In genomic region chr9:58928103-58928502, GRCm38 (mm10) we compare ENCODE assay signal across 9 mouse cellular contexts.
A peak's percentile ranks its signal among the peaks of the same experiment; 100 is the strongest.
DNase-seq lines count a peak whose midpoint lies in the region; ATAC-seq and TF ChIP-seq lines count a peak whose summit lies in the region.
"Had no signal": no experiment of that assay in that cellular context is flagged by ENCODE, and none has a peak within 500 bp of the region (broad histone marks: within the 10 kb centered on the region; RNA-seq: fewer than 3 reads in every experiment).

No protein-coding gene starts in this region.

- H3K4me2 ChIP-seq in kidney, postnatal 0 days (ENCODE audit: low read length): no peak overlapping the region
- no peak overlapping the region for H3K4me2 ChIP-seq in kidney, embryonic 15.5 days
- H3K4me2 ChIP-seq in CH12.LX (ENCODE audit: insufficient read depth, low read depth, poor library complexity, severe bottlenecking): no peak overlapping the region
- H3K4me2 ChIP-seq: embryonic facial prominence, embryonic 12.5 days; limb, embryonic 13.5 days had no signal

- H3K79me2 ChIP-seq in CH12.LX (replicated peaks; ENCODE audit: control insufficient read depth, extremely low read depth, insufficient read depth, poor library complexity, severe bottlenecking): no peaks in the 10 kb centered on the region

- no peak overlapping the region for H3K27ac ChIP-seq in kidney, postnatal 0 days
- H3K27ac ChIP-seq in kidney, embryonic 15.5 days: no peak overlapping the region
- H3K27ac ChIP-seq in CH12.LX (ENCODE audit: insufficient read depth, low read depth): no peak overlapping the region
- H3K27ac ChIP-seq: embryonic facial prominence, embryonic 12.5 days; limb, embryonic 13.5 days had no signal

- peak; percentile 70 for DNase-seq in kidney, postnatal 0 days (ENCODE audit: low spot score)
- peak; percentile 60 for DNase-seq in CH12.LX (ENCODE audit: extremely low read depth)
- peak; percentile 49 for DNase-seq in adrenal gland, postnatal 14 days
- DNase-seq in forelimb bud, embryonic 11.5 days (ENCODE audit: low read depth, low spot score): peak; percentile 44
- peak; percentile 58 for DNase-seq in lung, postnatal 14 days
- DNase-seq in yolk sac, embryonic 10.5 days (ENCODE audit: low spot score): peak; percentile 12

- peak; percentile 71 for TF ChIP-seq RAD21 in CH12.LX (IDR thresholded peaks at IDR 0.05; ENCODE audit: low read depth, low read length)

- no peaks in the 10 kb centered on the region for H3K27me3 ChIP-seq in kidney, postnatal 0 days (ENCODE audit: insufficient read depth, low read length)
- H3K27me3 ChIP-seq in kidney, embryonic 15.5 days: no peaks in the 10 kb centered on the region
- H3K27me3 ChIP-seq in CH12.LX (replicated peaks): no peaks in the 10 kb centered on the region
- H3K27me3 ChIP-seq: embryonic facial prominence, embryonic 12.5 days; limb, embryonic 13.5 days had no signal

- H3K4me1 ChIP-seq in kidney, postnatal 0 days (replicated peaks; ENCODE audit: insufficient read depth, low read length): no peaks in the 10 kb centered on the region
- H3K4me1 ChIP-seq in kidney, embryonic 15.5 days: no peaks in the 10 kb centered on the region
- peaks cover 5% of the 10 kb centered on the region in 2 experiments; a peak in 3 of 4 replicates for H3K4me1 ChIP-seq in CH12.LX (ENCODE audit: control insufficient read depth in 1 of 2, insufficient read depth in 2 of 2)
- H3K4me1 ChIP-seq: limb, embryonic 13.5 days had no signal

- dilution Hi-C loops in CH12.LX (cut with MboI; ENCODE audit: extremely low pct_ligation_motif_present, extremely low pct_unique_long_range_greater_than_20kb, low sequenced_read_pairs): no loop called here

- no peak overlapping the region for H3K9ac ChIP-seq in kidney, postnatal 0 days (ENCODE audit: low read depth, low read length)
- no peak overlapping the region for H3K9ac ChIP-seq in kidney, embryonic 15.5 days
- no peak overlapping the region for H3K9ac ChIP-seq in CH12.LX (ENCODE audit: insufficient read depth, low read depth)
- H3K9ac ChIP-seq: embryonic facial prominence, embryonic 12.5 days; limb, embryonic 13.5 days had no signal

- TF ChIP-seq CTCF in kidney, postnatal 0 days (IDR thresholded peaks at IDR 0.05; ENCODE audit: low read depth): peak; percentile 88
- TF ChIP-seq CTCF in CH12.LX (conservative IDR thresholded peaks at IDR 0.05 in 1 of 2, IDR thresholded peaks at IDR 0.05 in 1 of 2; ENCODE audit: low read depth in 2 of 2, low read length in 2 of 2): peak; percentile 46 to 81

- WGBS in kidney, postnatal 0 days: 28% methylated on average over 1 of the region's 1 CpGs
- WGBS in kidney, embryonic 15.5 days: 32% methylated on average over 1 of the region's 1 CpGs

- H3K9me3 ChIP-seq in kidney, postnatal 0 days (replicated peaks; ENCODE audit: low read length): no peaks in the 10 kb centered on the region
- H3K9me3 ChIP-seq in kidney, embryonic 15.5 days (replicated peaks): no peaks in the 10 kb centered on the region
- H3K9me3 ChIP-seq in CH12.LX (replicated peaks; ENCODE audit: low read length): no peaks in the 10 kb centered on the region
- H3K9me3 ChIP-seq: embryonic facial prominence, embryonic 12.5 days; limb, embryonic 13.5 days had no signal

- in situ Hi-C loops in CH12.LX (cut with MboI; ENCODE audit: low pct_ligation_motif_present, low pct_unique_long_range_greater_than_20kb, low sequenced_read_pairs): no loop called here

- no peaks in the 10 kb centered on the region for H3K36me3 ChIP-seq in kidney, postnatal 0 days (ENCODE audit: insufficient read depth, low read length)
- peaks cover 15% of the 10 kb centered on the region for H3K36me3 ChIP-seq in kidney, embryonic 15.5 days
- no peaks in the 10 kb centered on the region for H3K36me3 ChIP-seq in CH12.LX (replicated peaks in 1 of 2; ENCODE audit: control insufficient read depth in 1 of 2, insufficient read depth in 1 of 2, low read length in 1 of 2)

- no peak for TF ChIP-seq EP300 in CH12.LX (IDR thresholded peaks at IDR 0.05; ENCODE audit: low read length)

- ATAC-seq in kidney, postnatal 0 days (replicated peaks; ENCODE audit: low FRiP score, low read depth): no peak
- ATAC-seq in kidney, embryonic 15.5 days (replicated peaks; ENCODE audit: low FRiP score): no peak

- no peak overlapping the region for H3K4me3 ChIP-seq in kidney, postnatal 0 days (replicated peaks; ENCODE audit: low read depth, low read length)
- H3K4me3 ChIP-seq in kidney, embryonic 15.5 days (replicated peaks): no peak overlapping the region
- H3K4me3 ChIP-seq in CH12.LX (replicated peaks in 1 of 3; ENCODE audit: low read depth in 2 of 3, low read length in 2 of 3, poor library complexity in 1 of 3): no peak overlapping the region
- H3K4me3 ChIP-seq: embryonic facial prominence, embryonic 12.5 days; limb, embryonic 13.5 days had no signal

- no peak for TF ChIP-seq POLR2A in CH12.LX (IDR thresholded peaks at IDR 0.05; ENCODE audit: low read depth, low read length)

TF ChIP-seq in CH12.LX, 34 proteins besides CTCF, POLR2A, EP300 and RAD21:
- no peak for TF ChIP-seq ZKSCAN1 (IDR thresholded peaks at IDR 0.05; ENCODE audit: borderline replicate concordance, low read depth, low read length)
- TF ChIP-seq SMC3 (IDR thresholded peaks at IDR 0.05; ENCODE audit: low read depth, low read length): peak; percentile 81
- no peak for TF ChIP-seq MXI1 (IDR thresholded peaks at IDR 0.05; ENCODE audit: low read depth, low read length)

Comparison
In these comparisons a context has a peak if more than half of its experiments do, and no peak if none do; other contexts are left out.
1. DNase-seq: peak in every context shown above with its lines; median percentile 70 in kidney, postnatal 0 days; 60 in CH12.LX; 58 in lung, postnatal 14 days; 49 in adrenal gland, postnatal 14 days; 44 in forelimb bud, embryonic 11.5 days; 12 in yolk sac, embryonic 10.5 days.